Mouse (Mus musculus): ENCODE measurements around the gene Bcl6. TPM values are rescaled to one million over a fixed set of nuclear protein-coding genes. Genes with fewer than 3 reads are reported as not detected.

Bcl6 gene
- polyA plus RNA-seq, 2 experiments: 2.7 to 10.8 TPM

DNA sequence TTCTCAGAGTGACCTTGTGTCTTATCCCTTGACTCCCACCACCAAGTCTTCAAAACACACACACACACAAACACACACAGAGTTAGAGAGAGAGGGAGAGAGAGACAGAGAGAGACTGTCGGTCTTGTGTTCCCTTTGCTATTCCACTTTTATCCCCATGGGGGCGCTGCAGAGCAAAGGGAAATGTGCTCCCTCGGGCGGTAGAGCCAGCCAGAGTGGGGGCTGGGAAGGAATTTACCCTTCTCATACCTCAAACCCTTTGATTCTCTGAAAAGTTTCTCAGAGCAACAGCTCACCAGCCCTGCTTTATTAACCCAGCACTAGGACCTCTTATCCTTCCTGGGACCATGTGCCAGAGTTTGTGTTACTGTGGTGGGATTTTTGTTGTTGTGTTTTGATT lies 2.5 kb upstream of the Bcl6 start:
- no peaks in the 10 kb centered on the region; the same call in 1 of the 2 replicates for H3K27me3 ChIP-seq (ENCODE audit: control insufficient read depth, insufficient read depth, low read length)
- 4% methylated on average over 4 of the region's 4 CpGs for WGBS
- no peak overlapping the region for H3K4me3 ChIP-seq (replicated peaks; ENCODE audit: low read length)
- peaks cover 28% of the 10 kb centered on the region for H3K4me1 ChIP-seq (ENCODE audit: control insufficient read depth, insufficient read depth, low read length)
- H3K9ac ChIP-seq (ENCODE audit: low read depth, low read length, severe bottlenecking): no peak overlapping the region
- no peaks in the 10 kb centered on the region for H3K9me3 ChIP-seq (ENCODE audit: control insufficient read depth, low read length)
- ATAC-seq (ENCODE audit: low FRiP score, low read depth) (no peak), DNase-seq (ENCODE audit: low spot score) (peak; percentile 84)
- H3K4me2 ChIP-seq (replicated peaks; ENCODE audit: low read depth, low read length, severe bottlenecking): peak overlapping the region; percentile 11; the same call in 1 of the 2 replicates
- H3K36me3 ChIP-seq (ENCODE audit: control insufficient read depth, insufficient read depth, low read length): no peaks in the 10 kb centered on the region
- TF ChIP-seq POLR2A (IDR thresholded peaks at IDR 0.05; ENCODE audit: borderline replicate concordance, extremely low read depth, insufficient read depth, insufficient read length): no peak
- no peak overlapping the region for H3K27ac ChIP-seq (replicated peaks; ENCODE audit: low read depth, low read length)

DNA sequence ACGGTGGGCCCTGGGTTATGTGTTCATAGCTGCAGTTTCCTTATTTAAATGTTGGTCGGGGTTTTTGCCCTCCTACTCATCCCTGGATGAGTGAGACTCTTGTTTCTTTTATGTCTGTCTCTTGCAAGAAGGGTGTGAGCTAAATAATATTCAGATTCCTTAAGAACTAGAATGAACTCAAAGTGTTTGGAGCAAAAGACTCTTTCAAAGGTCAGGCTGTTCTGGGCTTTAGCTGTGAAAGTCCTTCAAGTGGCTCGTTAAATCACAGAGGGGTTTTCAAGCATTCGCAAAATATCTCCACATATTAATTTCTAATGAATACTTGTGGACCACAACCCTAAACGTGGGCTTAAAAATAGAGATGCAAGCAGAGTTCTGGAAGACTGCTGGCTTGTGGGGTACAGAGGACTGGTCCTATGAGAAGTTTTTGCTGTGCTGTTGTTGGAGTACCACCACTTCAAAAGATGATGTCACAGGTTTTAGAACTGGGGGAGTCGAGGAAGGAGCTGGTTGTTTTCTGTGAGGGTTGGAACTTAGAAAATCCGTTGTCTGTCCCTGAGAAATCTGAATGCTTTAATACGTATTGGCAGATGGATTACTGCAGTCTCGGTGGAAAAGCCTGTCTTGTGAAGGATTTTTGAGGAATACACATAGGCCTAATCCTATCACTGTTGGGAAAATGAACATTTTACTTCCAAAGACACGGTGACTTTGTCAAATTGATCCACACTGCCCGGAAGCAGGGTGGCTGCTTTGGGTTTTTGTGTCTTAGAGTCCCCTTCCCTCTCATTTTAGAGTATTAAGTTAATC lies 1.7 kb upstream of the Bcl6 start:
- Histone ChIP-seq H3K9me3 (ENCODE audit: control insufficient read depth, low read length) (no peaks in the 10 kb centered on the region), H3K4me2 (replicated peaks; ENCODE audit: low read depth, low read length, severe bottlenecking) (peak overlapping the region; percentile 97), H3K27ac (replicated peaks; ENCODE audit: low read depth, low read length) (no peak overlapping the region), H3K27me3 (ENCODE audit: control insufficient read depth, insufficient read depth, low read length) (no peaks in the 10 kb centered on the region; the same call in 1 of the 2 replicates), H3K9ac (ENCODE audit: low read depth, low read length, severe bottlenecking) (no peak overlapping the region), H3K4me1 (ENCODE audit: control insufficient read depth, insufficient read depth, low read length) (peaks cover 34% of the 10 kb centered on the region), H3K36me3 (ENCODE audit: control insufficient read depth, insufficient read depth, low read length) (no peaks in the 10 kb centered on the region), H3K4me3 (replicated peaks; ENCODE audit: low read length) (peak overlapping the region; percentile 72)
- WGBS: 36% methylated on average over 11 of the region's 11 CpGs
- no peak for TF ChIP-seq POLR2A (IDR thresholded peaks at IDR 0.05; ENCODE audit: borderline replicate concordance, extremely low read depth, insufficient read depth, insufficient read length)
- DNase-seq (ENCODE audit: low spot score): no peak
- no peak for ATAC-seq (ENCODE audit: low FRiP score, low read depth)

DNA sequence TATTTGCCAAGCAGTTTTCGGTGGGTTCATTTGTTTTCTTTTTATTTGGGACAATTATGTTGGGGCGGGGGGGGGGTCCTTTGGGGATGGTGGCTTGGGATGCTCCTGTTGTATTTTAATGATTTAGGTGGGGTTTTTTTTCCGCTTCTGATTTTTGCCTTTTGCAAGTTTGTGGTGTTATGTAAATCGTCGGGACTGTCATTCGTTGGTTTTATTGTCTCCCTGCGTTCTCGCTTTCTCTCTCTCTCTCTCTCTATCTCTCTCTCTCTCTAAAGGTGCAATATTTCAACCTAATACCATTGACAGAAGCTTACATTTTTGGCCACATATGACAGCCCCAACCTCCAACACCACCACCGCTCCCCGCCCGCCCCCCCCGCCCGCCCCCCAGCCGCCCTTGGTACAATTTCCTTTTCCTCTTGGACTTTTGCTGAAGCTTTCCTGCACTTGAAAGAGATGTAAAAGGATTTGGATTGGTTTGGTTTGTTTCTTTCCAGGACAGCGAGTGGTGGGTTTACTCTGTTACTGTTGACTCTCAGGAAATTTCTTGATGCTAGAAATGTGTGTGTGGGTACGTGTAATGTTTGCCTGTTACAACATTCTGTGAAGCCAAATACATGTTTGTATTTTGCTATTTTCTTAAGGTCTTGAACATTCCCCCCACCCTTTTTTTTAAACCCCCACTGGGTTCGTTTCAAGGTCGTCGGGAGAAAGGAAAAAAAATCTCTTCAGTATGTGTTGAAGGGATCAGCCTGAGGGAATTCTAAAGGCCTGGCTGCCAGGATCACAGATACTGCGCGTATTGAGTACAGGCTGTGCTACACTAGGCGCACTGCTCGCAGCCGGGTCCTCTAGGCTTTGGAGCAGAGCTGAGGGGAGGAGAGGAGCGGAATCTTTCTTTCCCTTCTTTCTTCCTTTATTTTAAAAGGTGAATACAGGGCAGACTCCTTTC lies 833 bp upstream of the Bcl6 start:
- Histone ChIP-seq H3K4me3 (replicated peaks; ENCODE audit: low read length) (peak overlapping the region; percentile 72), H3K9me3 (ENCODE audit: control insufficient read depth, low read length) (no peaks in the 10 kb centered on the region), H3K4me1 (ENCODE audit: control insufficient read depth, insufficient read depth, low read length) (peaks cover 39% of the 10 kb centered on the region), H3K4me2 (replicated peaks; ENCODE audit: low read depth, low read length, severe bottlenecking) (peak overlapping the region; percentile 97), H3K36me3 (ENCODE audit: control insufficient read depth, insufficient read depth, low read length) (no peaks in the 10 kb centered on the region), H3K9ac (ENCODE audit: low read depth, low read length, severe bottlenecking) (peak overlapping the region; percentile 85), H3K27ac (replicated peaks; ENCODE audit: low read depth, low read length) (peak overlapping the region; percentile 99), H3K27me3 (ENCODE audit: control insufficient read depth, insufficient read depth, low read length) (no peaks in the 10 kb centered on the region; the same call in 1 of the 2 replicates)
- ATAC-seq (ENCODE audit: low FRiP score, low read depth): no peak
- 3% methylated on average over 25 of the region's 25 CpGs for WGBS
- TF ChIP-seq POLR2A (IDR thresholded peaks at IDR 0.05; ENCODE audit: borderline replicate concordance, extremely low read depth, insufficient read depth, insufficient read length): no peak
- DNase-seq (ENCODE audit: low spot score): peak; percentile 68

DNA sequence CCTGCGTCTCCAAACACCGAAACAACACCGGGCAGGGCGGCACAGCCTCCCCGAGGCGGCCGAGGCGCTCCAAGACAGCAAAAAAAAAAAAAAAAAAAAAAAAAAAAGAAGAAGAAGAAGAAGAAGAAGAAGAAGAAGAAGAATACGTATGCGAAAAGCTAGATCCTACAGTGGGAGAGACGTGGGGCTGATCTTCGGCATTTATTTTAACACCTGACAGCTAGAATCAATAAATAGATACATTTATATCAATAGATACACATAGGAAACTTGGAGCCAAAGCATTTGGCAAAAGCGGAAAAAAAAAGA lies 541 bp downstream of the Bcl6 start:
- Histone ChIP-seq H3K27me3 (ENCODE audit: control insufficient read depth, insufficient read depth, low read length) (no peaks in the 10 kb centered on the region; the same call in 1 of the 2 replicates), H3K4me3 (replicated peaks; ENCODE audit: low read length) (peak overlapping the region; percentile 72), H3K9ac (ENCODE audit: low read depth, low read length, severe bottlenecking) (peak overlapping the region; percentile 85), H3K27ac (replicated peaks; ENCODE audit: low read depth, low read length) (peak overlapping the region; percentile 99), H3K36me3 (ENCODE audit: control insufficient read depth, insufficient read depth, low read length) (no peaks in the 10 kb centered on the region), H3K4me2 (replicated peaks; ENCODE audit: low read depth, low read length, severe bottlenecking) (peak overlapping the region; percentile 97), H3K4me1 (ENCODE audit: control insufficient read depth, insufficient read depth, low read length) (peaks cover 35% of the 10 kb centered on the region), H3K9me3 (ENCODE audit: control insufficient read depth, low read length) (no peaks in the 10 kb centered on the region)
- DNase-seq (ENCODE audit: low spot score) (no peak), ATAC-seq (ENCODE audit: low FRiP score, low read depth) (no peak)
- TF ChIP-seq POLR2A (IDR thresholded peaks at IDR 0.05; ENCODE audit: borderline replicate concordance, extremely low read depth, insufficient read depth, insufficient read length): no peak
- WGBS: under 1% methylated on average over 13 of the region's 13 CpGs
